Mouse (Mus musculus): ENCODE results near the gene Gpr27. TPM values are rescaled to one million over a fixed set of nuclear protein-coding genes. Genes with fewer than 3 reads are reported as not detected.
A peak's percentile ranks its signal among the peaks of the same experiment; 100 is the strongest.

Gpr27 gene
- polyA plus RNA-seq, 1 experiment from 2014 or later, result 4.6 TPM

- no peak overlapping the region for H3K9ac ChIP-seq (replicated peaks; ENCODE audit: low read length)
- DNase-seq (ENCODE audit: low spot score), result peak; percentile 60
- no peak for ATAC-seq (replicated peaks; ENCODE audit: insufficient number of reproducible peaks, low FRiP score, low TSS enrichment, low read depth)
- no peaks in the 10 kb centered on the region for H3K36me3 ChIP-seq (replicated peaks; ENCODE audit: control insufficient read depth, insufficient read depth, low read depth, low read length)
- no peak overlapping the region for H3K4me2 ChIP-seq (ENCODE audit: low read depth, low read length)
- WGBS, result 54% methylated on average over 5 of the region's 5 CpGs
- H3K4me3 ChIP-seq (ENCODE audit: low read depth, low read length), result no peak overlapping the region
- H3K27me3 ChIP-seq (ENCODE audit: control insufficient read depth, insufficient read depth, low read length), result no peaks in the 10 kb centered on the region
- H3K4me1 ChIP-seq (ENCODE audit: control insufficient read depth, insufficient read depth, low read length), result no peaks in the 10 kb centered on the region
- no peaks in the 10 kb centered on the region for H3K9me3 ChIP-seq (replicated peaks; ENCODE audit: control insufficient read depth, low read length)
- no peak overlapping the region for H3K27ac ChIP-seq (replicated peaks; ENCODE audit: low read depth, low read length)
Observed at GRCm38 (mm10) chr6:99684899-99685298, 7.6 kb upstream of the Gpr27 start.

- Histone ChIP-seq H3K9ac (replicated peaks; ENCODE audit: low read length) (no peak overlapping the region), H3K4me2 (ENCODE audit: low read depth, low read length) (no peak overlapping the region), H3K9me3 (replicated peaks; ENCODE audit: control insufficient read depth, low read length) (no peaks in the 10 kb centered on the region), H3K36me3 (replicated peaks; ENCODE audit: control insufficient read depth, insufficient read depth, low read depth, low read length) (no peaks in the 10 kb centered on the region), H3K4me3 (ENCODE audit: low read depth, low read length) (no peak overlapping the region), H3K27ac (replicated peaks; ENCODE audit: low read depth, low read length) (no peak overlapping the region), H3K4me1 (ENCODE audit: control insufficient read depth, insufficient read depth, low read length) (peaks cover 3% of the 10 kb centered on the region; the same call in 1 of the 2 replicates), H3K27me3 (ENCODE audit: control insufficient read depth, insufficient read depth, low read length) (peaks cover 20% of the 10 kb centered on the region)
- ATAC-seq (replicated peaks; ENCODE audit: insufficient number of reproducible peaks, low FRiP score, low TSS enrichment, low read depth), result no peak
- WGBS, result 85% methylated on average over 6 of the region's 6 CpGs
- DNase-seq (ENCODE audit: low spot score), result no peak
Observed at GRCm38 (mm10) chr6:99688513-99688912, 4.0 kb upstream of the Gpr27 start.

- WGBS, result 5% methylated on average over 25 of the region's 25 CpGs
- H3K27ac ChIP-seq (replicated peaks; ENCODE audit: low read depth, low read length), result no peak overlapping the region
Observed at GRCm38 (mm10) chr6:99691666-99692205, 743 bp upstream of the Gpr27 start.

GRCm38 (mm10) chr6:99692916-99693841 is 700 bp downstream of the Gpr27 start:
- Histone ChIP-seq H3K9me3 (replicated peaks; ENCODE audit: control insufficient read depth, low read length) (no peaks in the 10 kb centered on the region), H3K36me3 (replicated peaks; ENCODE audit: control insufficient read depth, insufficient read depth, low read depth, low read length) (no peaks in the 10 kb centered on the region), H3K4me3 (ENCODE audit: low read depth, low read length) (peak overlapping the region; percentile 84), H3K27me3 (ENCODE audit: control insufficient read depth, insufficient read depth, low read length) (peaks cover 33% of the 10 kb centered on the region), H3K4me2 (ENCODE audit: low read depth, low read length) (peak overlapping the region; percentile 99), H3K27ac (replicated peaks; ENCODE audit: low read depth, low read length) (no peak overlapping the region), H3K4me1 (ENCODE audit: control insufficient read depth, insufficient read depth, low read length) (peaks cover 3% of the 10 kb centered on the region; the same call in 1 of the 2 replicates), H3K9ac (replicated peaks; ENCODE audit: low read length) (peak overlapping the region; percentile 84)
- under 1% methylated on average over 107 of the region's 110 CpGs for WGBS
- peak; percentile 30 for DNase-seq (ENCODE audit: low spot score)
- peak; percentile 40 for ATAC-seq (replicated peaks; ENCODE audit: insufficient number of reproducible peaks, low FRiP score, low TSS enrichment, low read depth)

More at GRCm38 (mm10) chr6:99691666-99692205, 743 bp upstream of the Gpr27 start:
- no peaks in the 10 kb centered on the region for H3K36me3 ChIP-seq (replicated peaks; ENCODE audit: control insufficient read depth, insufficient read depth, low read depth, low read length)
- peaks cover 33% of the 10 kb centered on the region for H3K27me3 ChIP-seq (ENCODE audit: control insufficient read depth, insufficient read depth, low read length)
- peak overlapping the region; percentile 99 for H3K4me2 ChIP-seq (ENCODE audit: low read depth, low read length)
- peaks cover 3% of the 10 kb centered on the region; the same call in 1 of the 2 replicates for H3K4me1 ChIP-seq (ENCODE audit: control insufficient read depth, insufficient read depth, low read length)
- no peak for DNase-seq (ENCODE audit: low spot score)
- 0 out of 2 replicates have a peak, but pooled peaks have one; percentile 11 for ATAC-seq (replicated peaks; ENCODE audit: insufficient number of reproducible peaks, low FRiP score, low TSS enrichment, low read depth)
- H3K9me3 ChIP-seq (replicated peaks; ENCODE audit: control insufficient read depth, low read length), result no peaks in the 10 kb centered on the region
- peak overlapping the region; percentile 84 for H3K4me3 ChIP-seq (ENCODE audit: low read depth, low read length)
- H3K9ac ChIP-seq (replicated peaks; ENCODE audit: low read length), result peak overlapping the region; percentile 84

GRCm38 (mm10) chr6:99700484-99700883 is 8.0 kb downstream of the Gpr27 start:
- H3K4me3 ChIP-seq (ENCODE audit: low read depth, low read length), result no peak overlapping the region
- no peaks in the 10 kb centered on the region for H3K36me3 ChIP-seq (replicated peaks; ENCODE audit: control insufficient read depth, insufficient read depth, low read depth, low read length)
- no peak overlapping the region for H3K9ac ChIP-seq (replicated peaks; ENCODE audit: low read length)
- no peaks in the 10 kb centered on the region for H3K4me1 ChIP-seq (ENCODE audit: control insufficient read depth, insufficient read depth, low read length)
- WGBS, result 55% methylated on average over 3 of the region's 3 CpGs
- no peak overlapping the region for H3K27ac ChIP-seq (replicated peaks; ENCODE audit: low read depth, low read length)
- DNase-seq (ENCODE audit: low spot score), result no peak
- H3K27me3 ChIP-seq (ENCODE audit: control insufficient read depth, insufficient read depth, low read length), result peaks cover 2% of the 10 kb centered on the region; the same call in 1 of the 2 replicates
- H3K9me3 ChIP-seq (replicated peaks; ENCODE audit: control insufficient read depth, low read length), result no peaks in the 10 kb centered on the region
- ATAC-seq (replicated peaks; ENCODE audit: insufficient number of reproducible peaks, low FRiP score, low TSS enrichment, low read depth), result no peak
- H3K4me2 ChIP-seq (ENCODE audit: low read depth, low read length), result no peak overlapping the region

GRCm38 (mm10) chr6:99711576-99712101 is 19.2 kb downstream of the Gpr27 start:
- Histone ChIP-seq H3K4me2 (ENCODE audit: low read depth, low read length) (no peak overlapping the region), H3K36me3 (replicated peaks; ENCODE audit: control insufficient read depth, insufficient read depth, low read depth, low read length) (no peaks in the 10 kb centered on the region), H3K4me3 (ENCODE audit: low read depth, low read length) (no peak overlapping the region), H3K9ac (replicated peaks; ENCODE audit: low read length) (no peak overlapping the region), H3K9me3 (replicated peaks; ENCODE audit: control insufficient read depth, low read length) (no peaks in the 10 kb centered on the region), H3K4me1 (ENCODE audit: control insufficient read depth, insufficient read depth, low read length) (no peaks in the 10 kb centered on the region), H3K27ac (replicated peaks; ENCODE audit: low read depth, low read length) (no peak overlapping the region), H3K27me3 (ENCODE audit: control insufficient read depth, insufficient read depth, low read length) (no peaks in the 10 kb centered on the region; the same call in 1 of the 2 replicates)
- WGBS, result 70% methylated on average over 11 of the region's 11 CpGs
- DNase-seq (ENCODE audit: low spot score) (no peak), ATAC-seq (replicated peaks; ENCODE audit: insufficient number of reproducible peaks, low FRiP score, low TSS enrichment, low read depth) (no peak)

- Histone ChIP-seq H3K4me3 (ENCODE audit: low read depth, low read length) (no peak overlapping the region), H3K27ac (replicated peaks; ENCODE audit: low read depth, low read length) (no peak overlapping the region), H3K9me3 (replicated peaks; ENCODE audit: control insufficient read depth, low read length) (no peaks in the 10 kb centered on the region), H3K4me2 (ENCODE audit: low read depth, low read length) (no peak overlapping the region), H3K27me3 (ENCODE audit: control insufficient read depth, insufficient read depth, low read length) (no peaks in the 10 kb centered on the region; the same call in 1 of the 2 replicates), H3K36me3 (replicated peaks; ENCODE audit: control insufficient read depth, insufficient read depth, low read depth, low read length) (no peaks in the 10 kb centered on the region), H3K9ac (replicated peaks; ENCODE audit: low read length) (no peak overlapping the region), H3K4me1 (ENCODE audit: control insufficient read depth, insufficient read depth, low read length) (no peaks in the 10 kb centered on the region)
- WGBS, result 84% methylated on average over 5 of the region's 5 CpGs
- DNase-seq (ENCODE audit: low spot score) (no peak), ATAC-seq (replicated peaks; ENCODE audit: insufficient number of reproducible peaks, low FRiP score, low TSS enrichment, low read depth) (no peak)
Observed at GRCm38 (mm10) chr6:99713256-99713655, 20.8 kb downstream of the Gpr27 start.
